Mouse (Mus musculus) erythroblast, embryonic 14.5 days (primary cell): ENCODE measurements at regions not wholly inside any gene's neighbourhood (a gene's known extent, or its start where the extent isn't known, plus 50 kb on each side); places are given as distances from the start of the nearest gene placed in this dataset.

Source experiments
- GATA1 ChIP-seq: IDR thresholded peaks from 2 replicates; pipeline ENCODE4 v1.6.1; 2012; ENCODE audit warnings: low read length, inconsistent platforms, mixed read lengths
- TAL1 ChIP-seq: IDR thresholded peaks from 3 replicates; pipeline ENCODE4 v1.6.1; 2012; ENCODE audit warnings: low read length, inconsistent platforms, mixed read lengths

GRCm38 (mm10) chr6:31058299-31058698 is 99.4 kb upstream of the Klf14 start:
- TF ChIP-seq TAL1 = no peak
- TF ChIP-seq GATA1 = no peak
